Mouse (Mus musculus) cortical plate, adult 2 months (tissue): ENCODE data around the gene Il20. TPM values are rescaled to one million over a fixed set of nuclear protein-coding genes. Genes with fewer than 3 reads are reported as not detected.

Experiments
- H3K27ac ChIP-seq: fragments of 200-500 bp; 2 replicates; pipeline ENCODE4 v1.5.1; 2012; ENCODE audit warnings: low read length, control low read depth, inconsistent platforms; ENCODE audit not compliant: insufficient read depth
- H3K4me1 ChIP-seq: fragments of 200-500 bp; 2 replicates; pipeline ENCODE4 v1.6.1; 2011; ENCODE audit warnings: low read length; ENCODE audit not compliant: control insufficient read depth, insufficient read depth
- H3K4me3 ChIP-seq: fragments of 200-500 bp; 2 replicates; pipeline ENCODE4 v1.5.1; 2011; ENCODE audit warnings: mild to moderate bottlenecking, low read length, control low read depth; ENCODE audit not compliant: insufficient read depth
- CTCF ChIP-seq: fragments of 200-500 bp; IDR thresholded peaks from 2 replicates; pipeline ENCODE4 v1.5.1; 2011; ENCODE audit warnings: mild to moderate bottlenecking, control low read depth, low read length; ENCODE audit not compliant: insufficient read depth; ENCODE audit errors: extremely low read depth
- POLR2A ChIP-seq: fragments of 200-500 bp; IDR thresholded peaks from 2 replicates; pipeline ENCODE4 v1.6.1; 2011; ENCODE audit warnings: mild to moderate bottlenecking, low read length, control low read depth; ENCODE audit not compliant: insufficient read depth; ENCODE audit errors: extremely low read depth
- polyA plus RNA-seq: library from polyadenylated mRNA; depleted of rRNA; stranded (reverse); fragments of >200 nt; gene quantifications from 2 replicates; pipeline ENCODE4 v1.2.3, GENCODE M21; 2012

Il20 gene
- polyA plus RNA-seq, 1 experiment: not detected

GRCm38 (mm10) chr1:130894468-130894867 is 16.8 kb downstream of the Il20 start:
- Histone ChIP-seq H3K4me3 (no peak overlapping the region), H3K4me1 (no peaks in the 10 kb centered on the region), H3K27ac (no peak overlapping the region)
- TF ChIP-seq CTCF (no peak), POLR2A (no peak)

- no peaks in the 10 kb centered on the region for H3K4me1 ChIP-seq
- no peak for TF ChIP-seq CTCF
- TF ChIP-seq POLR2A: no peak
- no peak overlapping the region for H3K27ac ChIP-seq
- no peak overlapping the region for H3K4me3 ChIP-seq
Measured at GRCm38 (mm10) chr1:130893329-130894040, 17.8 kb downstream of the Il20 start.

- Histone ChIP-seq H3K4me3 (no peak overlapping the region), H3K4me1 (no peaks in the 10 kb centered on the region), H3K27ac (no peak overlapping the region)
- TF ChIP-seq POLR2A (no peak), CTCF (no peak)
Measured at GRCm38 (mm10) chr1:130892446-130892845, 18.8 kb downstream of the Il20 start.

GRCm38 (mm10) chr1:130887354-130887753 is 23.9 kb downstream of the Il20 start, which contains the start of gene Il24:
Il24 (minus strand) TSS chr1:130887454.
- H3K4me1 ChIP-seq: no peaks in the 10 kb centered on the region
- no peak within 1 kb of the TSS for H3K4me3 ChIP-seq
- TF ChIP-seq POLR2A (no peak), CTCF (no peak)
- H3K27ac ChIP-seq: no peak within 1 kb of the TSS

GRCm38 (mm10) chr1:130883146-130883545 is 28.1 kb downstream of the Il20 start:
- H3K27ac ChIP-seq: no peak overlapping the region
- H3K4me3 ChIP-seq: no peak overlapping the region
- H3K4me1 ChIP-seq: no peaks in the 10 kb centered on the region
- TF ChIP-seq POLR2A: no peak
- no peak for TF ChIP-seq CTCF

- no peaks in the 10 kb centered on the region for H3K4me1 ChIP-seq
- no peak overlapping the region for H3K4me3 ChIP-seq
- no peak overlapping the region for H3K27ac ChIP-seq
- TF ChIP-seq CTCF (no peak), POLR2A (no peak)
Measured at GRCm38 (mm10) chr1:130879927-130880326, 31.3 kb downstream of the Il20 start.

- Histone ChIP-seq H3K27ac (no peak overlapping the region), H3K4me1 (no peaks in the 10 kb centered on the region), H3K4me3 (peak overlapping the region; percentile 14)
- TF ChIP-seq CTCF: no peak
- TF ChIP-seq POLR2A: no peak
Measured at GRCm38 (mm10) chr1:130877889-130878614, 33.2 kb downstream of the Il20 start.

- H3K4me1 ChIP-seq: no peaks in the 10 kb centered on the region
- H3K27ac ChIP-seq: no peak overlapping the region
- TF ChIP-seq CTCF: peak; percentile 39; the same call in 1 of the 2 replicates
- no peak for TF ChIP-seq POLR2A
- no peak overlapping the region for H3K4me3 ChIP-seq
Measured at GRCm38 (mm10) chr1:130876931-130877509, 34.2 kb downstream of the Il20 start.

- Histone ChIP-seq H3K27ac (no peak overlapping the region), H3K4me1 (no peaks in the 10 kb centered on the region), H3K4me3 (no peak overlapping the region)
- TF ChIP-seq POLR2A (no peak), CTCF (no peak)
Measured at GRCm38 (mm10) chr1:130875910-130876309, 35.3 kb downstream of the Il20 start.

GRCm38 (mm10) chr1:130875139-130875538 is 36.1 kb downstream of the Il20 start:
- no peak overlapping the region for H3K4me3 ChIP-seq
- TF ChIP-seq POLR2A: no peak
- TF ChIP-seq CTCF: peak; percentile 76
- no peak overlapping the region for H3K27ac ChIP-seq
- no peaks in the 10 kb centered on the region for H3K4me1 ChIP-seq
